Mouse (Mus musculus) thymus, adult 2 months (tissue): Measurements from ENCODE around the gene Gnpat. TPM values are rescaled to one million over a fixed set of nuclear protein-coding genes. Genes with fewer than 3 reads are reported as not detected.

Experiments used
- DNase-seq: peaks from one replicate; pipeline ENCODE4 v3.0.0; 2021
- H3K27ac ChIP-seq: fragments of 200-500 bp; 2 replicates; pipeline ENCODE4 v1.5.1; 2012; ENCODE audit warnings: low read length, control low read depth; ENCODE audit not compliant: control insufficient read depth, insufficient read depth
- H3K27me3 ChIP-seq: fragments of 200-500 bp; 2 replicates; pipeline ENCODE4 v1.6.1; 2012; ENCODE audit warnings: mild to moderate bottlenecking, low read length, moderate library complexity, mixed read lengths; ENCODE audit not compliant: control insufficient read depth, insufficient read depth
- H3K36me3 ChIP-seq: fragments of 200-500 bp; 2 replicates; pipeline ENCODE4 v1.6.1; 2012; ENCODE audit warnings: mild to moderate bottlenecking, low read length, moderate library complexity; ENCODE audit not compliant: control insufficient read depth, insufficient read depth
- H3K4me1 ChIP-seq: fragments of 200-500 bp; replicated peaks from 2 replicates; pipeline ENCODE4 v1.6.1; 2012; ENCODE audit warnings: low read length; ENCODE audit not compliant: control insufficient read depth, insufficient read depth
- H3K4me3 ChIP-seq: fragments of 200-500 bp; 2 replicates; pipeline ENCODE4 v1.5.1; 2012; ENCODE audit warnings: mild to moderate bottlenecking, low read length, control low read depth, moderate library complexity; ENCODE audit not compliant: control insufficient read depth, insufficient read depth
- CTCF ChIP-seq: fragments of 200-500 bp; IDR thresholded peaks from 2 replicates; pipeline ENCODE4 v1.5.1; 2012; ENCODE audit warnings: mild to moderate bottlenecking, control low read depth, low read length, moderate library complexity, borderline replicate concordance; ENCODE audit not compliant: control insufficient read depth, poor library complexity, insufficient read depth; ENCODE audit errors: extremely low read depth
- POLR2A ChIP-seq: fragments of 200-500 bp; IDR thresholded peaks from 2 replicates; pipeline ENCODE4 v1.6.1; 2012; ENCODE audit warnings: mild to moderate bottlenecking, low read length, control low read depth, moderate library complexity; ENCODE audit not compliant: control insufficient read depth, poor library complexity, insufficient read depth; ENCODE audit errors: extremely low read depth
- WGBS: fragments of 180-500 bp; shearing (Covaris S2); methylation state at CpG from one replicate; pipeline ENCODE4 v1.1.7; 2018; 5-methylcytosine and 5-hydroxymethylcytosine counted together
- polyA plus RNA-seq: library from polyadenylated mRNA; depleted of rRNA; stranded (reverse); fragments of >200 nt; gene quantifications from 2 replicates; pipeline ENCODE4 v1.2.3, GENCODE M21; 2012

Gnpat gene
- polyA plus RNA-seq, 1 experiment, result 72.3 TPM

- WGBS, result 3% methylated on average over 60 of the region's 60 CpGs
- Histone ChIP-seq H3K4me3 (peak overlapping the region; percentile 84), H3K36me3 (peaks cover 21% of the 10 kb centered on the region), H3K27me3 (no peaks in the 10 kb centered on the region), H3K4me1 (peaks cover 20% of the 10 kb centered on the region), H3K27ac (peak overlapping the region; percentile 27; the same call in 1 of the 2 replicates)
- DNase-seq, result peak; percentile 58
- TF ChIP-seq CTCF (0 out of 2 replicates have a peak, but pooled peaks have one; percentile 21), POLR2A (no peak)
Measured at GRCm38 (mm10) chr8:124896632-124897385, 34.0 kb downstream of the Gnpat start.

GRCm38 (mm10) chr8:124897386-124898250 is 34.8 kb downstream of the Gnpat start, which contains the start of the genes Exoc8 and Sprtn:
TSS of gene Exoc8 (minus strand) at chr8:124897705.
TSS of gene Sprtn (plus strand) at chr8:124897886.
- DNase-seq, result peak; percentile 98
- H3K27me3 ChIP-seq, result no peaks in the 10 kb centered on the region
- peak; percentile 84 for TF ChIP-seq POLR2A
- no peak; the same call in 1 of the 2 replicates for TF ChIP-seq CTCF
- H3K27ac ChIP-seq, result peak within 1 kb of the TSS; percentile 27
- peaks cover 28% of the 10 kb centered on the region for H3K36me3 ChIP-seq
- peaks cover 20% of the 10 kb centered on the region for H3K4me1 ChIP-seq
- WGBS, result under 1% methylated on average over 114 of the region's 114 CpGs
- H3K4me3 ChIP-seq, result peak within 1 kb of the TSS; percentile 84

- TF ChIP-seq POLR2A, result no peak
- TF ChIP-seq CTCF, result no peak
- Histone ChIP-seq H3K36me3 (peaks cover 36% of the 10 kb centered on the region), H3K4me1 (peaks cover 20% of the 10 kb centered on the region), H3K27me3 (no peaks in the 10 kb centered on the region), H3K27ac (no peak overlapping the region), H3K4me3 (peak overlapping the region; percentile 84)
- WGBS, result 4% methylated on average over 31 of the region's 31 CpGs
- no peak for DNase-seq
Measured at GRCm38 (mm10) chr8:124898251-124898905, 35.5 kb downstream of the Gnpat start.

- H3K4me1 ChIP-seq, result peaks cover 7% of the 10 kb centered on the region
- TF ChIP-seq CTCF (no peak), POLR2A (no peak)
- H3K4me3 ChIP-seq, result no peak overlapping the region
- DNase-seq, result no peak
- WGBS, result 99% methylated on average over 15 of the region's 15 CpGs
- H3K27ac ChIP-seq, result no peak overlapping the region
- H3K36me3 ChIP-seq, result peaks cover 64% of the 10 kb centered on the region
- H3K27me3 ChIP-seq, result no peaks in the 10 kb centered on the region
Measured at GRCm38 (mm10) chr8:124903198-124903597, 40.4 kb downstream of the Gnpat start.

- TF ChIP-seq CTCF (no peak), POLR2A (no peak)
- WGBS, result 88% methylated on average over 2 of the region's 2 CpGs
- peaks cover 82% of the 10 kb centered on the region for H3K36me3 ChIP-seq
Measured at GRCm38 (mm10) chr8:124905482-124905881, 42.6 kb downstream of the Gnpat start.

GRCm38 (mm10) chr8:124909936-124910335 is 47.1 kb downstream of the Gnpat start:
- 96% methylated on average over 16 of the region's 16 CpGs for WGBS
- DNase-seq, result no peak
- TF ChIP-seq CTCF (no peak), POLR2A (no peak)
- Histone ChIP-seq H3K36me3 (peaks cover 64% of the 10 kb centered on the region), H3K27me3 (no peaks in the 10 kb centered on the region), H3K4me1 (no peaks in the 10 kb centered on the region), H3K4me3 (no peak overlapping the region), H3K27ac (no peak overlapping the region)

More at GRCm38 (mm10) chr8:124905482-124905881, 42.6 kb downstream of the Gnpat start:
- Histone ChIP-seq H3K4me1 (no peaks in the 10 kb centered on the region), H3K27ac (no peak overlapping the region), H3K27me3 (no peaks in the 10 kb centered on the region), H3K4me3 (no peak overlapping the region)
- no peak for DNase-seq
